Mouse (Mus musculus) heart, postnatal 10 days (tissue): ENCODE results near the gene Gm21987. TPM values are rescaled to one million over a fixed set of nuclear protein-coding genes. Genes with fewer than 3 reads are reported as not detected.

Experiments
- DNase-seq, 2 experiments: peaks; one replicate each; pipeline ENCODE4 v3.0.0; 2021
- intact Hi-C: fragments of 180-260 bp; cut with DNase I; formaldehyde crosslinking; loops from one replicate; pipeline ENCODE4 v1.15.1; 2025
- total RNA-seq, 2 experiments: library from RNA; stranded (reverse); gene quantifications; 2 replicates each; pipeline ENCODE4 v1.2.3; 2021

The Gm21987 gene
- total RNA-seq, 2 experiments from 2014 or later, result not detected

DNA sequence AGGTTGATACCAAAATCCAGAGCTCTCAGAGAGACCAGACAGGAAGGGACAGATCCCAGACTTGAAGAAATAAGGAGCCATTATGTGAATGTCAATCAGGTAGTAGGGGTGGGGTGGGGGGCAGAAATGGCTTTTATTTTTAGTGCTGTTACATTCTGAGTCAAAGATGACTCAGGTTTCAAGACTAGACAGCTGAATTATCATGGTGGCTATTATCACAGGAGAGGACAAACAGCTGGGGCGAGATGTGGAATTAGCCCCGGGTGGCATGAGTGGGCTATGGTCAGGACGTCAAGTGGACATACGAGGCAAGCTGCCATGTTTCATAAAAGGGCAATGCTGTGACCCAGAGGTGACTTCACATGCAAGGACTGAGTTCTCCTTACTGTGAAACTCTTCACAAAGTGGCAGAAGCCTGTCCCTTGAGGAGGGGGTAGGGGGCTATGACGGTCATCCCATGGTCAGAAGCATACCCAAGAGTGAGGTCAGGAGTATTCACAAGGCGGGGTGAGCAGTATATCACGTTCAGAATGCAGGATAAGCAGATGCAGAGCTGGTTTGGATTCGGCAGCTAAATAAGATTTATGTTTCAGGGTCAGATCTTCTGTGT, 42.5 kb downstream of the Gm21987 start:
- intact Hi-C loops, result no loop called here

GRCm38 (mm10) chr16:38390322-38390721, 43.5 kb downstream of the Gm21987 start:
- no peak for DNase-seq
- intact Hi-C loops, result no loop called here

More for the DNA sequence above, 42.5 kb downstream of the Gm21987 start:
- DNase-seq, result no peak

DNA sequence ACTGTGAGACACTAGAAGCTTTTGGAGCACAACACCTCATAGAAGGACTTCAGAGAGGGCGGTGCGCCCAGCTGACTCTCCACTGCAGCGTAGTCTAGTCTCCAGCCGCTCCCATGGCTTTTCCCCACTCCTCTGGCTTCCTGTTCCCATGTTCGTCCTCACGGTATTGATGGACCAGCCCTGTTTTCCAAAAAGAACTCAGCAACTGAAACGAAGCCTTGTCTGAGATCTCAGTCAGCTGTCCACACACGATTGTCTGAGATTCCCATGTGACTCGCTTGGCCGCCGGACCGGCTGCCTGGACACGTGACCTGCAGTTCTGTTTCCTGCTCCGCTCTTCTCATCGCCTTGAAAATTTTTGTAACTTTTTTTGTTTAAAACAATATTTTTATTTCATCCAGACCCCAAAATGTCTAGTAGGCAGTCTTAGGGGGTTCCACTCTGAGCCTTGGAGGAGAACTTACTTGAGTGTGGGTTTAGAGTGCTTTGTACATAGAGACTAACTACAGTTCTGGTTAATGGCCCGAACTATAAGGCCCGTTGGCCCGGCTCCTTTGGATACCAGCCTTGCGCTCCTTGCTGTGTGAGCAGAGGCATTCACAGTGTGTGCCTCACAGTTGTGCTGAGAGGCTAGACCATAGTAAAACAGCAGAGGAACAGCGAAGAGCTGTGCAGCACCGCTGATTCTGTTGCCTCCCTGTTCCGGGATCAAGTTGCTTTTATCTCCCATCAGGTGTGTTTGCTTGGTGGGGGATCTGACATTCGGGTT, 45.5 kb downstream of the Gm21987 start:
- intact Hi-C loops, result no loop called here
- peak; percentile 86 to 88 for DNase-seq

- intact Hi-C loops, result no loop called here
- DNase-seq, result peak in 1 of 2 experiments; percentile 43
These were observed 47.4 kb downstream of the Gm21987 start for GRCm38 (mm10) chr16:38394191-38394618.

DNA sequence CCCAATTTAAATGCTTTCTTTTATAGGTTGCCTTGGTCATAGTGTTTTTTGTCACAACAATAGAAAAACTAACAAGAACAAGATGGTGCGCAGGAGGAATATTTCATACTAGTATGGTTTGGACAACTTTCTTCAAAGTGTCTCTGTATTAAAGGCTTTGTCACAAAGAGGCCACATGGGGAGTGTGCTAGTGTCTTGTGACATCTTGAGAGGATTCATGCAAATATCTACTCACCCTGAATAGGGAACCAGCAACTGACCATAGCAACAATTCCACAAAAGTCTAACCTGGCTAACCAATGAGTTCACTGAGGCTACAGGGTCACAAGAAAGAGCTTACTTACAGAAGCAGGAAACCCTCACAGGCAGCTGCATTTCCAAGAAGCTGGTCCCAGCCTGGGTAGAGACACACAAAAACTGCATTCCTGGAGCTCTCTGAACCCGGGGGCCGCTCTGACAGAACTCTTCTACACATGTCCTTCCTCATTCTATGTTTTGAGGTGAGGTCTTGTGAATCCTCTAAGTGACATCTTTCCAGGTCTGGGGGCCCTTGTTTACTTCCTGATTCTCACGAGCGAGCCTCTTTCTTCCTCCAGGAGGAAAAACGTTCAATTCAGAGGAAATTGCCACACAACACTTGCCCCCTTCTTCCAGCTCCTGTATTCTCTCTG, 48.4 kb downstream of the Gm21987 start:
- intact Hi-C loops, result loop anchor here (5.0 kb wide), 1 partner anchor 57 kb away; the partner anchor contains the start of gene Adprh
- DNase-seq, result no peak

GRCm38 (mm10) chr16:38396155-38396554, 49.3 kb downstream of the Gm21987 start:
- intact Hi-C loops, result loop anchor here (5.0 kb wide), 1 partner anchor 56 kb away; the partner anchor contains the start of gene Adprh
- DNase-seq, result peak; percentile 77

- intact Hi-C loops, result loop anchor here (5.0 kb wide), 1 partner anchor 54 kb away; the partner anchor contains the start of gene Adprh
- DNase-seq, result no peak
These were observed 51.4 kb downstream of the Gm21987 start for GRCm38 (mm10) chr16:38398266-38398665.

GRCm38 (mm10) chr16:38399076-38399475, 52.2 kb downstream of the Gm21987 start:
- intact Hi-C loops, result loop anchor here (5.0 kb wide), 1 partner anchor 53 kb away; the partner anchor contains the start of gene Adprh
- DNase-seq, result no peak

DNA sequence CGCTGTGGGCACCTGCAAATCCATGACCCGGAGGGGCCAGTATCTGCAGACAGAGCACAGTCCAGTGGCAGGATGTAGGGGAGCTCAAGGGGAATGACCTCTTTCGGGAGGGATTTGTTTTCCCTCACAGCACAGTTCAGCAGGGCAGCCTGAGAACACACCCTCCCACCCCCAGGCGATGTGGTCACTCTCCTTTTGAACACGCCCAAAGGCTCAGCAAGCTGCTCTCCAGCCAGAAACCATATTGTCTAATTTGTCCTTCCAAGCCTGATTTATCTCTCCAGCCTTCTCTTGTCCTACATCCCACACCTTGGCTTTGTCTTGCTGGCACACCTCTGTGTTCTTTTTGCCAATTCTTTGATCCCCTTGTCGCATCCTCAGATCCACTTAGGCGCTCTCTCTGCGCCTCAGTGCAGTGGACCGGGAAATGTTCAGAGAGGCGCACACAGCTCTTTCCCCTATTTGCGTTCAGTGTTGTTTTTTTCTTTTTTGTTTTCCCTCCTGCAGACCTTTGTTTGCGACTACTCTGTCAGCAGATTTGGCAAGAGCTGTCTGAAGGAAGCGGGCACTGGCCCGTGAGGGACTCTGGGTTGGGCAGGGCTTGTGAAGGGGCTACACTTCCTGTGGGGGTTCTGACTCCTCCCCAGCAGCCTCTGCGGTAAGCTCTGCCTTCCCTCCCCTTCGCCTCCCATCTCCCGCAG, 52.8 kb downstream of the Gm21987 start:
- peak; percentile 64 to 66 for DNase-seq
- intact Hi-C loops, result loop anchor here (5.0 kb wide), 1 partner anchor 53 kb away; the partner anchor contains the start of gene Adprh

DNA sequence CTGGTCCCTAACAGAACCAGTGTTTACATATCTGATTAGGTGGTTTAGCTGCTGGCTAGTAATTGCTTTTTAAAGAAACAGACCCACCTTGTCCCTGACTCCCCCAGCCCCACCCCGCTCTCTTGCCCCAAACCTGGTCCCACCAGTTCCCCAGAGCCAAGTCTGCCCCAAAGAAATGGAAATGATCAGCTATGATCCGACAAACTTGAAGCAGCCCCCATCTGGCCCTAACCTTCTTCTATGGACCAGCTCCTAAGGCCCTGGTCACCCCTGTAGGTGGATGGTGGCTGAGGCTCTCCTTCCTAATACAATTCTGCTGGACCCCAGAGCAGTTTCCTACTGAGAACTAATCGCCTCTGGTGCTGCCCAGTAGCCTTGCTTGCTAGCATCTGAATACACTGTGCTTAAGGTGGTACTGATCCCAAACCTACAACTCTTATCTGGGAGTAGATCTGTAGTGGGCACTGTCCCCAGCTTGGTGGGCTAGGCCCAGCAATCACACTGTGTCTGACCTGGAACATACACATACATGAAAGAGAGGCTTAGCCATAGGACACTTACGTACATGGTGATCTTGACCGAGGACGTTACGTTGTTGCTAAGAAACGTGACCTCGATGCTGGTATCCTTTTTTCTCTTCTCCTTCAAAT, 53.6 kb downstream of the Gm21987 start:
- intact Hi-C loops, result no loop called here
- DNase-seq, result no peak

- intact Hi-C loops, result no loop called here
- DNase-seq, result no peak
These were observed 54.6 kb downstream of the Gm21987 start for GRCm38 (mm10) chr16:38401468-38401867.

DNA sequence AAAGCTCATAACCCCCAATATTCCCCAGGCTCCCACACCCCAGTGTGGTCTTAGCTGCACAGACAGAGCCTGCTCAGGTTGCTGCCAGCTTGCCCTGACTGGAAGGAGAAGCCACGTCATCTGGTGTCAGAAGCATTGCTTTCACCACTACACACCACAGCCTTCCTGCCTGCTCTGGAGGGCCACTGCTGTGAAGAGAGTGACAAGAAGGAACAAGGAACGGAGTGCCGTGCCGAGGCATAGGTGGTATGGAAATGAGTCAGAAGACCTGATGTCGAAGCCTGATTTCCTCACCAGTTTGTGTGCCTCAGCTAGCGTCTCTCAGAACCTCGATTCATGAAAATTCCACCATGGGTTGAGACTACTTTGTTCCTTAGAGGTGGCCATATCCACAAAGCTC, 56.8 kb downstream of the Gm21987 start:
- DNase-seq, result no peak
- intact Hi-C loops, result no loop called here

GRCm38 (mm10) chr16:38406293-38406692, 59.5 kb downstream of the Gm21987 start:
- no peak for DNase-seq
- intact Hi-C loops, result no loop called here

- no peak for DNase-seq
- intact Hi-C loops, result no loop called here
These were observed 59.9 kb downstream of the Gm21987 start for GRCm38 (mm10) chr16:38406708-38407107.

GRCm38 (mm10) chr16:38407584-38407983, 60.7 kb downstream of the Gm21987 start:
- intact Hi-C loops, result no loop called here
- no peak for DNase-seq

DNA sequence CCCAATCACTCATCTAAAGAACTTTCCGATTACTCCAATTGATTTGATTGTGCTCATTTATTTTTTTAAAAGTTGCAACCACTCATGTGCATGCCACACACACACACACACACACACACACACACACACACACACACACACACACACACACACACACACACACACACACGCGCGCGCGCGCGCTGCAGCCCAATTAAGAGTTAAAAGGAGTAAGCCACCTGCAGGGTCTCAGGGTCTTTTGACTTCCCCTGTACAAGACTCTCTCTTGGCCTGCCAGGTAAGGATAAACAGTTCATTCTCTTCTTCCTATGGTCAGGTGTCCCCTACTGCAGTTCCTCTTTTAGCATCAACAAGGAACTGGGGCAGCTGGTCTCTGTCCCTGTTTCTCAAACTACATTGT, 61.6 kb downstream of the Gm21987 start:
- DNase-seq, result no peak
- intact Hi-C loops, result no loop called here
